Mouse (Mus musculus) neural tube, embryonic 13.5 days (tissue): ENCODE data around the gene Dock4. TPM values are rescaled to one million over a fixed set of nuclear protein-coding genes. Genes with fewer than 3 reads are reported as not detected.

Source experiments
- ATAC-seq: fragments of 200-750 bp; cut with Nextera tagmentation; 2 replicates; pipeline ENCODE4 v1.8.0; 2017; ENCODE audit warnings: low read depth, mild to moderate bottlenecking, moderate TSS enrichment, moderate library complexity
- H3K27ac ChIP-seq: fragments of 300-500 bp; sonication (generic); replicated peaks from 2 replicates; pipeline ENCODE4 v1.5.1; 2015; ENCODE audit warnings: moderate library complexity, mild to moderate bottlenecking, inconsistent platforms
- H3K27me3 ChIP-seq: fragments of 300-500 bp; sonication (generic); 2 replicates; pipeline ENCODE4 v1.6.1; 2015; ENCODE audit warnings: mild to moderate bottlenecking, inconsistent platforms
- H3K36me3 ChIP-seq: fragments of 300-500 bp; sonication (generic); 2 replicates; pipeline ENCODE4 v1.6.1; 2015; ENCODE audit warnings: mild to moderate bottlenecking, inconsistent platforms
- H3K4me1 ChIP-seq: fragments of 300-500 bp; sonication (generic); replicated peaks from 2 replicates; pipeline ENCODE4 v1.6.1; 2015; ENCODE audit warnings: inconsistent platforms
- H3K4me2 ChIP-seq: fragments of 300-500 bp; sonication (generic); 2 replicates; pipeline ENCODE4 v1.6.1; 2015; ENCODE audit warnings: inconsistent platforms, mild to moderate bottlenecking, moderate library complexity
- H3K4me3 ChIP-seq: fragments of 300-500 bp; sonication (generic); 2 replicates; pipeline ENCODE4 v1.5.1; 2015; ENCODE audit warnings: mild to moderate bottlenecking, inconsistent platforms
- H3K9ac ChIP-seq: fragments of 300-500 bp; sonication (generic); 2 replicates; pipeline ENCODE4 v1.6.1; 2015; ENCODE audit warnings: moderate library complexity, mild to moderate bottlenecking, inconsistent platforms
- H3K9me3 ChIP-seq: fragments of 300-500 bp; sonication (generic); 2 replicates; pipeline ENCODE4 v1.6.1; 2016; ENCODE audit warnings: inconsistent platforms
- WGBS: fragments of 180-500 bp; shearing (Covaris S2); methylation state at CpG from one replicate; pipeline ENCODE4 v1.1.7; 2015; 5-methylcytosine and 5-hydroxymethylcytosine counted together
- polyA plus RNA-seq: library from polyadenylated mRNA; unstranded; fragments of >200 nt; fragmentation: Nextera tagmentation; extraction: Ambion mirVana; gene quantifications from 2 replicates; pipeline ENCODE4 v1.2.1, GENCODE M21; 2015

Dock4 gene
- polyA plus RNA-seq, 1 experiment from 2014 or later = 31.8 TPM

DNA sequence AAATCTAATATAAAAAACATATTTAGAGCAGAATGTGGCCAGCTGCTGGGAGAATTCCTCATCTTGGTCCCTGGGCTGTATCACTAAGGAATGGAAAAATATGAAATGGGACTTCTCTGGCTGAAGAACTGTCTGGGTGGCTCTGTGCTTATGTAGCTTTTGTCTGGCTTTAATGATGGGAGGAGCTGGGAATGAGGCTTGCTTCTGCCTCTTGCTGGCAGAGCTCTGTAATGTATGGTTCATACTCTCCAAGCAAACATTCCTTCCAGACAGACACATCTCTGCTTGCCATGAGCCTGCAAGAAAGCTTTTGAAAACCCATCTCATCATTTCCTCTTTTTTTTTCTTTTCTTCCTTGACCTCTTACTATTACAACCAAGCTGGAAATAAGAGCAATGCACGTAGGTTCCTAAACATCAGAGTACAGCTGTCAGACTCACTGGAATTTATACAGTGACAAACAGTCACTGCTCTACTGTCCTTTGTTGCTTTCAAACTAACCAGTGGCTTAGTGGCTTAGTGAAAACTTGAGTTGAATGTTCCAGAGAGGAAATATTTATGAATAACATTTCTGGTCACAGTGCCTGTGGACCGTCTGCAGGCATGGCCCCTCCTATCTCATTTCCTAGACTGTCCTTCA lies 248.4 kb downstream of the Dock4 start:
- Histone ChIP-seq H3K4me2 (no peak overlapping the region), H3K27ac (no peak overlapping the region), H3K27me3 (no peaks in the 10 kb centered on the region), H3K4me3 (no peak overlapping the region), H3K36me3 (peaks cover 15% of the 10 kb centered on the region), H3K4me1 (peaks cover 9% of the 10 kb centered on the region; the same call in 1 of the 2 replicates), H3K9ac (no peak overlapping the region), H3K9me3 (no peaks in the 10 kb centered on the region)
- WGBS = 57% methylated on average over 2 of the region's 2 CpGs
- no peak for ATAC-seq

DNA sequence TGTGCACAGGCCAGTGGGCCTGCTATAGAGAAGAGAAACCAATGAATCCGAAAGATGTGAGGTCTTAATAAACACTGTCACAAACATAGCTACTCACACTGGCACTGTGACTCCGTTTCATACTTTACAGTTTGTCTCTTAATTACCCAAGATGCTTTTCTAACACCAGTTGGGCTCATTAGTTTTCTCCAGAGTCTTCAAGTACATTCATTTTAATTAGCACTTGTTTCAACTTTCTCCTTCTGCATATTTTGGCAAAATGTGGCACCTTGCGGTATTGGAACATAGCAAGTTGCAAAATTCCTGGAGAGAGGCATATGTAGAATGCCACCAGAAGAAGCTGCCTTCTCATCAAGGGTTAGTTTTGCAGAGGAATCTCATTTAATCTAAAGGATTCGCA lies 252.6 kb downstream of the Dock4 start:
- H3K4me1 ChIP-seq = peaks cover 9% of the 10 kb centered on the region; the same call in 1 of the 2 replicates
- H3K36me3 ChIP-seq = peaks cover 26% of the 10 kb centered on the region
- no peak overlapping the region for H3K27ac ChIP-seq
- no peak overlapping the region for H3K9ac ChIP-seq
- H3K27me3 ChIP-seq = no peaks in the 10 kb centered on the region
- H3K9me3 ChIP-seq = no peaks in the 10 kb centered on the region
- no peak overlapping the region for H3K4me2 ChIP-seq
- WGBS = 89% methylated on average over 4 of the region's 4 CpGs
- ATAC-seq = no peak
- no peak overlapping the region for H3K4me3 ChIP-seq

DNA sequence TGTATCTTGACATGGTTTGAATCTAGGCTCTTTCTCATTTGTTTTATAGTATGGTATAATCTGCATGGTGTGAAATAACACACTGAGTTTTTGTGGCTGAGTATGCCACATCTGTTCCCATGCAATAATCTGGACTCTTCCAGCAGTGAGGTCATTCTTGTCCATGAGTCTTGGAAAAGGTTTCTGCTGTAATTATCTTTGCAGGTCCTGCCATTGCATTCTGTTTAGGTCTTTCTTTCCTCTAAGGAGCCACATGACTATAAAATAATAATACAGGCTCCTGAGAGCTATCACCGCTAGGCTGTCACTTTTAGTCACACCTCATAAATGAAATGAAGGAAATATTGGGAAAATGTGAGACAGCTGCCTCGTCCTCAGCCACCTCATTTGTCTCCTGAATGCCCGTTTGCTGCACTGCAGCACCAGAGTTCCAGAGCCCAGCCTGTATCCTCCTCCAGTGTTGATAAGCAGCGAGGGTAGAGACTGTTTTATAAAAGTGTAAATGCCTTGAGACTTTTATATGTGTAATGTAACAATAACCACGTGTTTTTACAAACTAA lies 256.6 kb downstream of the Dock4 start:
- Histone ChIP-seq H3K9me3 (no peaks in the 10 kb centered on the region), H3K9ac (no peak overlapping the region), H3K27me3 (no peaks in the 10 kb centered on the region), H3K4me2 (no peak overlapping the region), H3K4me1 (no peaks in the 10 kb centered on the region), H3K27ac (no peak overlapping the region), H3K36me3 (peaks cover 28% of the 10 kb centered on the region), H3K4me3 (no peak overlapping the region)
- no peak for ATAC-seq
- 64% methylated on average over 5 of the region's 5 CpGs for WGBS

DNA sequence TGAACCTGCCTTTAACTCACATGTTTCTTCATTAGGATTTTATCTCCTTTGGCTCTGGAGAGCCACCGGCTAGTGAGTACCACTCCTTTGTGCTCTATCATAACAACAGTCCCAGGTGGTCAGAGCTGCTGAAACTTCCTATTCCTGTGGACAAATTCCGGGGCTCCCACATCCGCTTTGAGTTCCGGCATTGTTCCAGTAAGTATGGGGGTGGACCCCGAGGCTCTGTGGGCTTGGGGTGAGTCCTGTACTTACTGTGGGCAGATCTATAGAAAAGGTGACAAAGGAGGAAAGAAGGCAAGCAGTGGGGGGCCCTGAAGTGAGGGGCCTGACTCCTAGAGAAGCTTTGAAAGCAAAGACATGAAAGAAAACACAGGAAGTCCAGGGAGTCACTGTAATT lies 258.5 kb downstream of the Dock4 start:
- Histone ChIP-seq H3K9ac (no peak overlapping the region), H3K4me2 (no peak overlapping the region), H3K9me3 (no peaks in the 10 kb centered on the region), H3K4me3 (no peak overlapping the region), H3K36me3 (peaks cover 17% of the 10 kb centered on the region; the same call in 1 of the 2 replicates), H3K4me1 (no peaks in the 10 kb centered on the region; the same call in 1 of the 2 replicates), H3K27ac (no peak overlapping the region), H3K27me3 (no peaks in the 10 kb centered on the region)
- no peak for ATAC-seq
- 19% methylated on average over 5 of the region's 5 CpGs for WGBS

DNA sequence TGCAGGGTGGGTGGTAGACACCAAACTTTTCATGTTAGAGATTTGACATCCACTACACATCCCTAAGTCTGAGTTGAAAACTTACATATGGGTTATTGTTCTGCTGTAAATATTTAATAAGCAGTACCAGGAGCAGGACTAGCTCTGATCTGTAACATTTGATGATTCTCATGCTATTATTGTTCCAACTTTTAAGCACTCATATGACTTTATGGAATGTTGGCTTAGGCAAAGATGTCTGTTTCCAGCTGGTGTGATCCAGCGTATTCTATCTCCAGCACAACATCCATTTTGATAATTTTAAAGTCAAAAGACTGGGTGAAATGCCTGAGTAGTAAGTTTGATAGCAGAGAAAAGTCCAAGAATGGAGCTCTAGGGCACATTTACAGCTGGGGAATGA lies 261.4 kb downstream of the Dock4 start:
- Histone ChIP-seq H3K4me2 (no peak overlapping the region), H3K4me3 (no peak overlapping the region), H3K27ac (no peak overlapping the region), H3K27me3 (no peaks in the 10 kb centered on the region), H3K9me3 (no peaks in the 10 kb centered on the region), H3K9ac (no peak overlapping the region), H3K36me3 (peaks cover 34% of the 10 kb centered on the region), H3K4me1 (no peaks in the 10 kb centered on the region; the same call in 1 of the 2 replicates)
- no peak for ATAC-seq
- 92% methylated on average over 1 of the region's 1 CpGs for WGBS

DNA sequence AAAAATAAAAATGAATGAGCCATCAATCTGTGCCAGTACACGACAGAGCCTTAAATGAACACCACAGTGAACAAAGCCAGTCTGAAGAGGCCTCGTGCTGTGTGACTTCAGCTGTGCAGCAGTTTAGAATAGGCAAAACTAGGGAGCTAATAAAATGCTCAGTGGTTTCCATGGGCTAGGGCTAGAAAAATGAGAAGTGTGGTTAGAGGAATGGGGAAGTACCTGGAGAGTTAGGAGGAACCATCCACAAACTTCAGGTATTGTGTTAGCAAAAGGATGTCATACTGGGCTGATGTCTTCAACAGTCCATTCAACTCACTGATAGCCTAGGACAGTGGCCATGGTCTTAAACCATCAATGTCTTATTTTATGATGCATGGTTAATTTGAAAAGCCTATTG lies 263.3 kb downstream of the Dock4 start:
- no peak for ATAC-seq
- peaks cover 47% of the 10 kb centered on the region for H3K36me3 ChIP-seq
- H3K4me3 ChIP-seq = no peak overlapping the region
- WGBS = 40% methylated on average over 2 of the region's 2 CpGs
- no peak overlapping the region for H3K9ac ChIP-seq
- H3K4me2 ChIP-seq = no peak overlapping the region
- no peak overlapping the region for H3K27ac ChIP-seq
- no peaks in the 10 kb centered on the region; the same call in 1 of the 2 replicates for H3K4me1 ChIP-seq
- no peaks in the 10 kb centered on the region for H3K27me3 ChIP-seq
- H3K9me3 ChIP-seq = no peaks in the 10 kb centered on the region

DNA sequence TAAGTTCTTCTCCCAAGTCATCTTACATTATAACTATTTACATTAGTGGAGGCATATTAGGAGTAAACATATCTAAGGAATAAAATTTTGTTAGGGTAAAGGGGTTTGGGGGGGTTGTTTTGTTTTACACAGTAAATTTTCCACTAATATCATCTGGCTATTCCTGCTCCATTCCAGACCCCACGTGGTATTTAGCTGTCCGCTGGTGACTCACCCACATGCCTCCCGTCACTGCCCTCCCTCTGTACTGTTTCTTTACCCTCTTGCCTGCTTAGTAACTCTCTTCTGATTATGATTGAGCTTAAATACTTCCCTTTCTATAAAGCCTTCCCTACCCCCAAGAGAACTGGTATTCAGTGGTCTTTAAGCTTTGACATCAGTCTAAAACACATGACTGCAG lies 266.5 kb downstream of the Dock4 start:
- Histone ChIP-seq H3K4me1 (no peaks in the 10 kb centered on the region; the same call in 1 of the 2 replicates), H3K9ac (no peak overlapping the region), H3K9me3 (no peaks in the 10 kb centered on the region), H3K4me2 (no peak overlapping the region), H3K27ac (no peak overlapping the region), H3K4me3 (no peak overlapping the region), H3K27me3 (no peaks in the 10 kb centered on the region), H3K36me3 (peaks cover 40% of the 10 kb centered on the region)
- no peak for ATAC-seq
- 94% methylated on average over 3 of the region's 3 CpGs for WGBS

DNA sequence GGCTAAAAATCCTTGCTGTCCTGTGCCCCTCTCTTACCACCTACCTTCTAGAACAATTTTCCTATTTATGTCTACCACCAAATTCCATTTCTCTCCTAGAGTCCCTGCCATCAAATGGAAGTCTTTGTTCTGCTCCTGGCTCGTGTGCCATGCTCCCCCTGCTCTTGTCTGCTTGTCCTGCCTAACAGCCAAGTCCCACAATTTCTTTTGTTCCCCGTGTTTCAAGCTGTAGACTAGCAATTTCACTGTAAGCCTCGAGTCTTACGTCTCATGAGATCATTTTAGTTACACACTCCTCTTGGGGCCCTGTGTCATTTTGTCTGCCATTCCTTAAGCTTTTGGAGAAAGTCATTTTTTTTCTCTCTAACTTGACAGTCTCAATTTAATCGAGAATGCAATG lies 268.5 kb downstream of the Dock4 start:
- ATAC-seq = no peak
- Histone ChIP-seq H3K27ac (no peak overlapping the region), H3K4me2 (no peak overlapping the region), H3K9me3 (no peaks in the 10 kb centered on the region), H3K4me3 (no peak overlapping the region), H3K4me1 (no peaks in the 10 kb centered on the region), H3K27me3 (no peaks in the 10 kb centered on the region), H3K36me3 (peaks cover 40% of the 10 kb centered on the region), H3K9ac (no peak overlapping the region)
- WGBS = 38% methylated on average over 5 of the region's 5 CpGs

DNA sequence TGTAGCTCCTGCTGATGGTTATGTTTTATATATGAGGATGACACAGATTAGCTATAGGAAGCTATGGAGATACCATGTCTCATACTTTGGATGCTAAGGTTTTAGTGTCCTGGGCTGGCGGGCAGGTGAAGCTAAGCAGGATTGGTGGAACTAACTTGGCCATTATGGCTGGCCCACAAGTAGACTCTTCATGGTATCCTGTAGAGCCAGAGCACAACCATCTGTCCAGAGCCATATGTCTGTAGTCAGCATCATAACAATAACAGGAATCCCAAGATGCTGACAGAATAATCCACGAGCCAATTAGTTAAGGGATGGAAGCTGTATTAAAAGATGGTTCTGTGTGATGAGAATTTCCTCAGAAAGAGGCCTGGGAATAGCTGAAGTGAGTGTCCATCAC lies 269.4 kb downstream of the Dock4 start:
- Histone ChIP-seq H3K27me3 (no peaks in the 10 kb centered on the region), H3K4me3 (no peak overlapping the region), H3K36me3 (peaks cover 42% of the 10 kb centered on the region), H3K4me1 (no peaks in the 10 kb centered on the region), H3K9ac (no peak overlapping the region), H3K27ac (no peak overlapping the region), H3K9me3 (no peaks in the 10 kb centered on the region), H3K4me2 (no peak overlapping the region)
- WGBS = 92% methylated on average over 2 of the region's 2 CpGs
- no peak for ATAC-seq

DNA sequence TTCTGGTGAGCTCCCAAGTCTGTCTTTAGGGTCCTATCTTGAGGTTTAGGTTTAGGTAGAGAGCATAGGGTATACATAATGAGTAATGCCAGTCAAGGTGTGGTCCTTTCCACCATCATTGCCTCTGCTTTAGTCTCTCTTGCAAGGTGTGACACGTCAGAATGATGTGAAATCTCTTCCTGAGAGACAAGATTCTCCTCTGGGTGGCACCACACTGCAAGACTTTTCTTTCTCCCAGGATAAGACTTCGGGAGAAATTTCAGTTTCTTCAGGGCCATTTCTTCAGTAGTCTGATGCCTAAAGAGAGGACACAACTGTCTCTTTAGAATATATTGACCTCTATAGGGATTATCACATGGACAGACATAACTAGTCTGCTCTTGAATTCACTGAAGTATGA lies 282.6 kb downstream of the Dock4 start:
- no peak overlapping the region for H3K4me2 ChIP-seq
- H3K27me3 ChIP-seq = no peaks in the 10 kb centered on the region
- WGBS = 80% methylated on average over 2 of the region's 2 CpGs
- no peak overlapping the region for H3K4me3 ChIP-seq
- ATAC-seq = no peak
- peaks cover 42% of the 10 kb centered on the region for H3K36me3 ChIP-seq
- no peaks in the 10 kb centered on the region for H3K9me3 ChIP-seq
- H3K4me1 ChIP-seq = no peaks in the 10 kb centered on the region
- H3K27ac ChIP-seq = no peak overlapping the region
- no peak overlapping the region for H3K9ac ChIP-seq

DNA sequence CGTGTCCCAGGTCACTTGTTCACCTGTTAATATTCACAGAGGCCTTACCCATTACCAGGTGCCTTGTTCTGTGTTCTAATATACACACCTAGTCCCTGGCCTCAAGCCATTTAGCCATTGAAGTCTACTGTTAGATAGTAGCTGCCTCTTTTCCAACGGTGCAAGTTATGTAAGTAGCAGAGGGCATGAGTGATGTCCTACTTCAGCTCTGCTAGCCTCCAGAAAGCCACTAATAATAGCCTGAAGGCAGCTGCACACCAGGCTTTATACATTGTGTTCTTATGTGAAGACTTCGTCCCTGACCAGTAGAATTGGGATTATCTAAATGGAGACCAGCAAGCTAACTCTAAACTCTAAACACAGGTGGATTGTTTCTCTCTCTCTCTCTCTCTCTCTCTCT lies 285.0 kb downstream of the Dock4 start:
- no peaks in the 10 kb centered on the region for H3K27me3 ChIP-seq
- no peaks in the 10 kb centered on the region for H3K4me1 ChIP-seq
- H3K36me3 ChIP-seq = peaks cover 44% of the 10 kb centered on the region
- 75% methylated on average over 3 of the region's 3 CpGs for WGBS
- H3K4me2 ChIP-seq = no peak overlapping the region
- no peak overlapping the region for H3K27ac ChIP-seq
- H3K9me3 ChIP-seq = no peaks in the 10 kb centered on the region
- H3K9ac ChIP-seq = no peak overlapping the region
- no peak for ATAC-seq
- no peak overlapping the region for H3K4me3 ChIP-seq

DNA sequence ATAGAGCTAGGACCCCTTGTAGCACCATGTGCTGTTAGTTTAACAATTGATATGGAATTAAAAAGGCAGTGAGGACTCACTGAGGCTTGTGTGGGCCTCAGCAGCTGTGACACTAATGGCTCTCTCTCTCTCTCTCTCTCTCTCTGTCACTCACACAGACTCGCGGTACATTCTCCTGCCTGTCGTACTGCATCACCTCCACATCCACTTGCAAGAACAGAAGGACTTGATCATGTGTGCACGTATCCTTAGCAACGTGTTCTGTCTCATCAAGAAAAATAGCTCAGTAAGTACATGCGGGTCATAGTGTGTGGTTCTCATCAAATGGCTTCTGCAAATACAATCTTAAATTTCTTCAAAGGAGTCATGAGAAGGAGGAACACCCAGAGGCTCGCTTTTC lies 299.7 kb downstream of the Dock4 start:
- no peak overlapping the region for H3K4me3 ChIP-seq
- ATAC-seq = no peak
- H3K27me3 ChIP-seq = no peaks in the 10 kb centered on the region
- H3K9ac ChIP-seq = no peak overlapping the region
- H3K9me3 ChIP-seq = no peaks in the 10 kb centered on the region
- no peak overlapping the region for H3K4me2 ChIP-seq
- WGBS = 87% methylated on average over 7 of the region's 7 CpGs
- no peak overlapping the region for H3K27ac ChIP-seq
- H3K4me1 ChIP-seq = no peaks in the 10 kb centered on the region
- H3K36me3 ChIP-seq = peaks cover 35% of the 10 kb centered on the region

DNA sequence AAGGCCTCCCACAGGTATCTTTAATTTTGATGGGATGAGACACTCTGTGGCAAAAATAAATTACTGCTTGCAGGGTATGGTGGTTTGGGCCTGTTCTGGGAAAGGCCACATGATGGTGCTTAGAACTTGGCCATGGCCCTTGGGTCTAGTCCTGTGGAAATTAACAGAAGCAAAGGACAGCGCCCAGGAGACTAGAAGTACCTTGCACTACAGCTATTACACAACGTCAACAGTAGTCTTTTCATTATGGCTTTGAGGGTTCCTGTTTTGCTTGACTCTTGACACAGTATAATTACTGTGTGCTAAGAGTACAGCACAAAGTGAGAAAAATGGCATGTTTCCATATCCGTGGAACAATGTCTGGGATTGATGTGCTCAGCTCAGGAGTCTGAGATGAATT lies 300.3 kb downstream of the Dock4 start:
- Histone ChIP-seq H3K27ac (no peak overlapping the region), H3K9me3 (no peaks in the 10 kb centered on the region), H3K4me2 (no peak overlapping the region), H3K27me3 (no peaks in the 10 kb centered on the region), H3K36me3 (peaks cover 35% of the 10 kb centered on the region), H3K9ac (no peak overlapping the region), H3K4me3 (no peak overlapping the region), H3K4me1 (no peaks in the 10 kb centered on the region)
- no peak for ATAC-seq
- 87% methylated on average over 3 of the region's 3 CpGs for WGBS
